Mouse (Mus musculus): ENCODE results near the gene Phactr4. TPM values are rescaled to one million over a fixed set of nuclear protein-coding genes. Genes with fewer than 3 reads are reported as not detected.
A peak's percentile ranks its signal among the peaks of the same experiment; 100 is the strongest.

Phactr4 gene
- polyA plus RNA-seq, 1 experiment = 15.6 TPM

DNA sequence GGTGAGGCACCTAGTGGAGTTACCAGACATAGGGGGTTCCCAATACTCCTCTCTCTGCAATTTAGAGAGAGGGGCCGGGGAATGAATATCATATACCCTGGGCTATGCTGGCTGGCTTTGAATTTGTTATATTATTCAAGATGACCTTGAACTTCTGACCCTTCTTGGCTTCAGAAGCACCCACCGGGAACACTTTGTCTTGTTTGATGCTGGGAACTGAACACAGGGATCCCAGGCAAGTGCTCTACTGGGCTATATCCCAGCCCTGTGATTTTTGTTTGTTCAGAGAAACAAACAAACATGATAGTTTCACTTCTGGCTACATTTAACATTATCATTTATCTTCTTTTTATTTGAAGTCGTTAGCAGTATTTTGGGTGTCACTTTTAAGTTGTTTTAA, 66.9 kb downstream of the Phactr4 start:
- Histone ChIP-seq H3K36me3 (ENCODE audit: control insufficient read depth, insufficient read depth, low read length) (peaks cover 34% of the 10 kb centered on the region), H3K27me3 (ENCODE audit: control insufficient read depth, insufficient read depth, low read length) (no peaks in the 10 kb centered on the region), H3K4me1 (ENCODE audit: control insufficient read depth, insufficient read depth, insufficient read length, low read length) (peaks cover 6% of the 10 kb centered on the region; the same call in 1 of the 2 replicates), H3K27ac (ENCODE audit: insufficient read depth, low read depth, low read length) (no peak overlapping the region), H3K4me3 (ENCODE audit: low read depth, low read length) (no peak overlapping the region)
- no peak for TF ChIP-seq CTCF (IDR thresholded peaks at IDR 0.05; ENCODE audit: extremely low read depth, insufficient read length, insufficient replicate concordance, low read depth, low read length)
- no peak for TF ChIP-seq POLR2A (IDR thresholded peaks at IDR 0.05; ENCODE audit: low read depth, low read length)
- WGBS = 79% methylated on average over 3 of the region's 3 CpGs

GRCm38 (mm10) chr4:132354571-132354970, 67.7 kb downstream of the Phactr4 start:
- no peak for TF ChIP-seq POLR2A (IDR thresholded peaks at IDR 0.05; ENCODE audit: low read depth, low read length)
- no peak for TF ChIP-seq CTCF (IDR thresholded peaks at IDR 0.05; ENCODE audit: extremely low read depth, insufficient read length, insufficient replicate concordance, low read depth, low read length)
- 37% methylated on average over 4 of the region's 4 CpGs for WGBS
- Histone ChIP-seq H3K4me3 (ENCODE audit: low read depth, low read length) (no peak overlapping the region), H3K4me1 (ENCODE audit: control insufficient read depth, insufficient read depth, insufficient read length, low read length) (peaks cover 6% of the 10 kb centered on the region; the same call in 1 of the 2 replicates), H3K27ac (ENCODE audit: insufficient read depth, low read depth, low read length) (peak overlapping the region; percentile 84), H3K36me3 (ENCODE audit: control insufficient read depth, insufficient read depth, low read length) (peaks cover 31% of the 10 kb centered on the region), H3K27me3 (ENCODE audit: control insufficient read depth, insufficient read depth, low read length) (no peaks in the 10 kb centered on the region)

GRCm38 (mm10) chr4:132353481-132353885, 68.8 kb downstream of the Phactr4 start, which contains the start of gene Rcc1:
Gene Rcc1 (minus strand): TSS chr4:132353605.
- H3K4me3 ChIP-seq (ENCODE audit: low read depth, low read length) = peak within 1 kb of the TSS; percentile 74
- TF ChIP-seq CTCF (IDR thresholded peaks at IDR 0.05; ENCODE audit: extremely low read depth, insufficient read length, insufficient replicate concordance, low read depth, low read length) = no peak
- peak; percentile 99 for TF ChIP-seq POLR2A (IDR thresholded peaks at IDR 0.05; ENCODE audit: low read depth, low read length)
- under 1% methylated on average over 31 of the region's 31 CpGs for WGBS
- peaks cover 22% of the 10 kb centered on the region for H3K36me3 ChIP-seq (ENCODE audit: control insufficient read depth, insufficient read depth, low read length)
- H3K4me1 ChIP-seq (ENCODE audit: control insufficient read depth, insufficient read depth, insufficient read length, low read length) = peaks cover 6% of the 10 kb centered on the region; the same call in 1 of the 2 replicates
- H3K27me3 ChIP-seq (ENCODE audit: control insufficient read depth, insufficient read depth, low read length) = no peaks in the 10 kb centered on the region
- peak within 1 kb of the TSS; percentile 84 for H3K27ac ChIP-seq (ENCODE audit: insufficient read depth, low read depth, low read length)

DNA sequence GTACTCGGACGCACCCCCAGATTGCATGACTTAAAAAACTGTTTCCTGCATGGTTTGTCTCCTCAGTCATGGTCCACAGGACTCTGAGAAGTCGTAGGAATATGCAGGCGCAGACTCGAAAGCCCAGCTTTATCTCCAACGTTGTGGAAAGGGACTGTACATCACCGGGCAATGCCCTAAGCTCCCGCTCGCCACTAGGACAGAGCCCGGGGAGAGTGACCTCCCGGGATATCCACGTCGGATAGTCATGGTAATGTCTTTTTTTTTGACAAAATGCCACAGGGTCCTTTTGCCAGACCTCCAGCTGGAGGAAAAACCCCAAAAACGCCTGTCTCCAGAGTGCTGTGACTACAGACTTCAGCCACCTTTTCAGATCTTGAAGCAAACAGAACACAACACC, 69.5 kb downstream of the Phactr4 start:
- 0% methylated on average over 14 of the region's 14 CpGs for WGBS
- Histone ChIP-seq H3K27me3 (ENCODE audit: control insufficient read depth, insufficient read depth, low read length) (no peaks in the 10 kb centered on the region), H3K27ac (ENCODE audit: insufficient read depth, low read depth, low read length) (peak overlapping the region; percentile 84), H3K36me3 (ENCODE audit: control insufficient read depth, insufficient read depth, low read length) (peaks cover 16% of the 10 kb centered on the region), H3K4me1 (ENCODE audit: control insufficient read depth, insufficient read depth, insufficient read length, low read length) (peaks cover 6% of the 10 kb centered on the region; the same call in 1 of the 2 replicates), H3K4me3 (ENCODE audit: low read depth, low read length) (peak overlapping the region; percentile 74)
- TF ChIP-seq POLR2A (IDR thresholded peaks at IDR 0.05; ENCODE audit: low read depth, low read length) = no peak
- peak; percentile 23; the same call in 1 of the 2 replicates for TF ChIP-seq CTCF (IDR thresholded peaks at IDR 0.05; ENCODE audit: extremely low read depth, insufficient read length, insufficient replicate concordance, low read depth, low read length)

DNA sequence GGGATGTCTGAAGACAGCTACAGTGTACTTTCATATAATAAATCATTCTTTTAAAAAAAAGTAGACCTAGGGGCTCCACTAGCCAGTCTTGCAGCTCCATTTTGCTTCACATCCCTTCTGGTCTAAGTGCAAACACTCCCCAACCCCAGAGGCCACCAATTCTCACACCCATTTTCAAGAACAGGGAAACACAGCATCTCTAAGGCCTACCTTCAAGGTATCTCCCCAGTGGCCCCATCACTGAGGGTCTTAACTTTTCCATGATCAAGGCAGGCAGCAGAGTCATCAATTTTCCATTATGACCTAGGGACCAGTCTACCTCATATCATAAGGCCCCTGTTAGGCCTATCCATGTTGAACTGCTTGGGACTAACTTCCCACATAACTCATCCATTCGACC, 70.9 kb downstream of the Phactr4 start:
- 28% methylated on average over 1 of the region's 1 CpGs for WGBS
- H3K27me3 ChIP-seq (ENCODE audit: control insufficient read depth, insufficient read depth, low read length) = no peaks in the 10 kb centered on the region
- peaks cover 8% of the 10 kb centered on the region for H3K36me3 ChIP-seq (ENCODE audit: control insufficient read depth, insufficient read depth, low read length)
- TF ChIP-seq POLR2A (IDR thresholded peaks at IDR 0.05; ENCODE audit: low read depth, low read length) (no peak), CTCF (IDR thresholded peaks at IDR 0.05; ENCODE audit: extremely low read depth, insufficient read length, insufficient replicate concordance, low read depth, low read length) (no peak)
- peaks cover 7% of the 10 kb centered on the region; the same call in 1 of the 2 replicates for H3K4me1 ChIP-seq (ENCODE audit: control insufficient read depth, insufficient read depth, insufficient read length, low read length)
- H3K4me3 ChIP-seq (ENCODE audit: low read depth, low read length) = no peak overlapping the region
- H3K27ac ChIP-seq (ENCODE audit: insufficient read depth, low read depth, low read length) = no peak overlapping the region

- WGBS = 85% methylated on average over 3 of the region's 3 CpGs
- Histone ChIP-seq H3K27me3 (ENCODE audit: control insufficient read depth, insufficient read depth, low read length) (no peaks in the 10 kb centered on the region), H3K27ac (ENCODE audit: insufficient read depth, low read depth, low read length) (no peak overlapping the region), H3K4me1 (ENCODE audit: control insufficient read depth, insufficient read depth, insufficient read length, low read length) (peaks cover 7% of the 10 kb centered on the region; the same call in 1 of the 2 replicates), H3K36me3 (ENCODE audit: control insufficient read depth, insufficient read depth, low read length) (peaks cover 8% of the 10 kb centered on the region), H3K4me3 (ENCODE audit: low read depth, low read length) (no peak overlapping the region)
- TF ChIP-seq CTCF (IDR thresholded peaks at IDR 0.05; ENCODE audit: extremely low read depth, insufficient read length, insufficient replicate concordance, low read depth, low read length) (no peak), POLR2A (IDR thresholded peaks at IDR 0.05; ENCODE audit: low read depth, low read length) (no peak)
Observed at GRCm38 (mm10) chr4:132350854-132351253, 71.4 kb downstream of the Phactr4 start.

DNA sequence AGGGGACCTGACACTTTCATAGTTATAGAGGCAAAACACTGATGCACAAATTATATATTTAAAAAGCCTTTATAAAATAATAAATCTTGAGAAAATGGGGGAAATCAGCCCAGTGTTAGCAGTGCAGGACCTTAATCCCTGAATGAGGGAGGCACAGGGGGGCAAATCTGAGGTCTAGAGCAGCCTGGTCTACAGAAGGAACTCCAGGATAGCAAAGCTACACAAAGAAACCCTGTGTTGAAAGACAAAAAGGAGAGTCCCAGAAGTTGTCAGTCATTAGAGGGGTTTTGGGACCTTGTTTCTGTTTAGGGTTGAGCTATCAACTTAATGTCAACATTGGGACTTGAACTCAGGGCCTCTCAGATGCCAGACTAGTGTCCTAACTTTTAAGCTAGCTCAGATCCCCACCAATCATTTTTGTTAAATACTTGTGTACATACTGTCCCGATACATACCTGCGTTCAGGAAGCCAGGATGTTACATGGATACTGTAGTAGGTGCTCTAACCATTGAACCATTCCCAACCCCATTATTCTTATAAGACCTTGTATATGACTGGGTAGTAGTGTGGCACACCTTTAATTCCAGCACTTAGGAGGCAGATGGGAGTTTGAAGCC, 72.1 kb downstream of the Phactr4 start:
- TF ChIP-seq POLR2A (IDR thresholded peaks at IDR 0.05; ENCODE audit: low read depth, low read length) (no peak), CTCF (IDR thresholded peaks at IDR 0.05; ENCODE audit: extremely low read depth, insufficient read length, insufficient replicate concordance, low read depth, low read length) (no peak)
- Histone ChIP-seq H3K4me1 (ENCODE audit: control insufficient read depth, insufficient read depth, insufficient read length, low read length) (peaks cover 7% of the 10 kb centered on the region; the same call in 1 of the 2 replicates), H3K36me3 (ENCODE audit: control insufficient read depth, insufficient read depth, low read length) (peaks cover 8% of the 10 kb centered on the region), H3K27ac (ENCODE audit: insufficient read depth, low read depth, low read length) (no peak overlapping the region), H3K27me3 (ENCODE audit: control insufficient read depth, insufficient read depth, low read length) (no peaks in the 10 kb centered on the region), H3K4me3 (ENCODE audit: low read depth, low read length) (no peak overlapping the region)
- WGBS = 70% methylated on average over 2 of the region's 2 CpGs
